Mouse (Mus musculus): Measurements from ENCODE around the gene Sept3.

The Sept3 gene

GRCm38 (mm10) chr15:82271201-82271600, 3.5 kb upstream of the Sept3 start:
- DNase-seq (ENCODE audit: low read depth, low spot score): peak; percentile 74

GRCm38 (mm10) chr15:82272295-82272694, 2.4 kb upstream of the Sept3 start:
- no peak for DNase-seq (ENCODE audit: low read depth, low spot score)

GRCm38 (mm10) chr15:82274927-82275901, 521 bp downstream of the Sept3 start:
- DNase-seq (ENCODE audit: low read depth, low spot score): no peak

- DNase-seq (ENCODE audit: low read depth, low spot score): no peak
Observed at GRCm38 (mm10) chr15:82277591-82277990, 2.9 kb downstream of the Sept3 start.

GRCm38 (mm10) chr15:82280638-82281037, 5.9 kb downstream of the Sept3 start:
- no peak for DNase-seq (ENCODE audit: low read depth, low spot score)

GRCm38 (mm10) chr15:82286157-82286556, 11.5 kb downstream of the Sept3 start:
- no peak for DNase-seq (ENCODE audit: low read depth, low spot score)

- DNase-seq (ENCODE audit: low read depth, low spot score): no peak
Observed at GRCm38 (mm10) chr15:82290252-82290651, 15.6 kb downstream of the Sept3 start.

- DNase-seq (ENCODE audit: low read depth, low spot score): no peak
Observed at GRCm38 (mm10) chr15:82292851-82293250, 18.2 kb downstream of the Sept3 start.

GRCm38 (mm10) chr15:82293271-82293711, 18.6 kb downstream of the Sept3 start:
- no peak for DNase-seq (ENCODE audit: low read depth, low spot score)

GRCm38 (mm10) chr15:82294059-82294458, 19.4 kb downstream of the Sept3 start:
- DNase-seq (ENCODE audit: low read depth, low spot score): no peak

GRCm38 (mm10) chr15:82298764-82299561, 24.3 kb downstream of the Sept3 start, which contains the start of gene Wbp2nl:
Gene Wbp2nl, plus strand, starts transcription at chr15:82298954.
- DNase-seq (ENCODE audit: low read depth, low spot score): no peak

- no peak for DNase-seq (ENCODE audit: low read depth, low spot score)
Observed at GRCm38 (mm10) chr15:82307107-82307506, 32.4 kb downstream of the Sept3 start.

- no peak for DNase-seq (ENCODE audit: low read depth, low spot score)
Observed at GRCm38 (mm10) chr15:82308416-82308815, 33.7 kb downstream of the Sept3 start.

GRCm38 (mm10) chr15:82317839-82318238, 43.1 kb downstream of the Sept3 start:
- peak; percentile 16 for DNase-seq (ENCODE audit: low read depth, low spot score)

- no peak for DNase-seq (ENCODE audit: low read depth, low spot score)
Observed at GRCm38 (mm10) chr15:82319613-82320012, 44.9 kb downstream of the Sept3 start.

- DNase-seq (ENCODE audit: low read depth, low spot score): no peak
Observed at GRCm38 (mm10) chr15:82322195-82322594, 47.5 kb downstream of the Sept3 start.

- no peak for DNase-seq (ENCODE audit: low read depth, low spot score)
Observed at GRCm38 (mm10) chr15:82325382-82325781, 50.7 kb downstream of the Sept3 start.

- no peak for DNase-seq (ENCODE audit: low read depth, low spot score)
Observed at GRCm38 (mm10) chr15:82335194-82335593, 60.5 kb downstream of the Sept3 start.

GRCm38 (mm10) chr15:82336629-82337028, 61.9 kb downstream of the Sept3 start:
- no peak for DNase-seq (ENCODE audit: low read depth, low spot score)

GRCm38 (mm10) chr15:82337875-82338274, 63.2 kb downstream of the Sept3 start:
- DNase-seq (ENCODE audit: low read depth, low spot score): peak; percentile 18

GRCm38 (mm10) chr15:82338593-82339112, 64.0 kb downstream of the Sept3 start, which contains the start of the genes Naga, Pheta2 and Smdt1:
Gene Naga, minus strand, starts transcription at chr15:82338925.
Gene Pheta2, plus strand, starts transcription at chr15:82338942.
Gene Smdt1, plus strand, starts transcription at chr15:82338959.
- DNase-seq (ENCODE audit: low read depth, low spot score): peak; percentile 95

- no peak for DNase-seq (ENCODE audit: low read depth, low spot score)
Observed at GRCm38 (mm10) chr15:82339150-82339549, 64.5 kb downstream of the Sept3 start.

All from 3T3-L1 (cell line).